Mouse (Mus musculus): ENCODE results near the gene Cldn3. TPM values are rescaled to one million over a fixed set of nuclear protein-coding genes. Genes with fewer than 3 reads are reported as not detected.

Cldn3 gene
- polyA plus RNA-seq, 3 experiments from 2014 or later, result not detected

DNA sequence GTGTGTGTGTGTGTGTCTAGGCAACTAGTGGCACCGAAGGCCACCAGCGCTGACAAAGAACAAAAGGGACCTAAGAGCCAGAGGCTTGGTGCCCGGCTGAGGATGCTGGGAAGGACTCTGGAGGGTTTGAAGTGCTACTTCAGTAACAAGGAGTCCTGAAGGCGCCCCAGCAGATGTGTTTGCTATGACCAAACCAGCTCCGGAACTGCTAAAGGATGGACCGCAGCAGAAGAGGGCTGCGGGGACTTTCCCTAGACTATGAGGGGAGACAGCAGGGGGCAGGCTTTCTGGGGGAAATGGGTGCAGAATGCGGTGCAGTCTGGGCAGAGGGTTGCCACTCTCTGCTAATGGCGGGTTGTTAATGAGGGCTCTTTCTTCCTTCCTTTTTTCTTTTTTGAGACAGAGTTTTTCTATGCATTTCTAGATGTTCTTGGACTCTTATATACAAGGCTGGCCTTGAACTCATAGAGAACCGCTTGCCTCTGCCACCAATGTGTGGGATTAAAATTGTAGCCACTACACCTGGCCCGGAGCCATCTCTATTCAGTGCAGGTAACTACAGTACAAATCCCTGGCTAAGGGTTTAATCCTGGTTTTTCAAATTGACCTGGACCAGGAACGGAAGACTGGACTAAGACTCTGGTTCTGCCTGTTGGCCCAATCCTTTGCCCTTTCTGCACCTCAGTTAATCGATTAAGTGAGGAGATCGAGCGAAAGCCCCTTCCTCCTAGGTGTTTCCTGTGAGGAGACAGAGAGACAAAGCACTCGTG lies 22.0 kb downstream of the Cldn3 start:
- ATAC-seq, result no peak

DNA sequence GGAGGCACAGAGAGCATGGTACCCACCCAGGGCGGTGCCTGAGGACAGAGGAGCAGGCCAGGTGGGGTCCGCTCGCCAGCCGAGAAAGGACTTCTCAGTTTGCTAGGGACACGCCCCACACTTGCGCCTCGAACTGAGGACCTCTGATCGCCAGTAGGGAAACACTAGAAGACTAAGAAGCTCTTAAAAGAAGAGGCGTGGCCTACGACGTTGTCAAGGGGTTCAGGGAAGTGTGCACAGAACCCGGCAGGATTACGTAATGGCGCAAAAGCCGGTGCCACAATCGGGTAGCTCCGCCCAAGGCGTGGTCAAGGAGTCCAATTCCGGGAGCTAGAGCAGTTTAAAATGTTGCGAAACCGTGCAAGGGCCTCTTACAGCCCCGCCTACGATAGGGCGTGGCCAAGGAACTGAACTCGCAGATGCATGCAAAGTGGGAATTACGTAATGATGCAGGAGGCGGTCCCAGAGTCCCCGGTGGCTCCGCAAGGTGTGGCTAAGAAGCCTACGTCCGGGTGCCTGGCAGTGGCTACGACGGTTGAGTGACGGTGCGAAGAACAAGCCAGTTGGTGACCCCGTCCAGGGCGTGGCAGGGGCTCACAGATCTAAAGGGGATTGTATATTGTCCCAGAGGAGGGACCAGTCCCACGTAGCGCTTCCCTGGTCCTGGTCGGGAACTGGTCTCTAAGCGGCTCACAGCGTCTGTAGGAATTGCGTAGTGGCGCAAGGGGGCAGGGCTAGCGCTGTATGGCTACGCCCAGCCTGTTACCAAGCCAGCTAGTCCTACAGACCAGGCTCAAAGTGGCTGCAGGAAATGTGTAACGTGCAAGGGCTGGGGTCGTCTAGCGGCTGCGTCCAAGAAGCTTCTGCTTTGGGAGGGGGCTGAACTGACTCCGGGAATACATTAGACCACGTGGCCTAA lies 22.9 kb downstream of the Cldn3 start, which contains the start of gene Abhd11:
Gene Abhd11, plus strand, starts transcription at position 482 of the 919 bp plus-strand sequence.
- ATAC-seq, result peak; percentile 83

DNA sequence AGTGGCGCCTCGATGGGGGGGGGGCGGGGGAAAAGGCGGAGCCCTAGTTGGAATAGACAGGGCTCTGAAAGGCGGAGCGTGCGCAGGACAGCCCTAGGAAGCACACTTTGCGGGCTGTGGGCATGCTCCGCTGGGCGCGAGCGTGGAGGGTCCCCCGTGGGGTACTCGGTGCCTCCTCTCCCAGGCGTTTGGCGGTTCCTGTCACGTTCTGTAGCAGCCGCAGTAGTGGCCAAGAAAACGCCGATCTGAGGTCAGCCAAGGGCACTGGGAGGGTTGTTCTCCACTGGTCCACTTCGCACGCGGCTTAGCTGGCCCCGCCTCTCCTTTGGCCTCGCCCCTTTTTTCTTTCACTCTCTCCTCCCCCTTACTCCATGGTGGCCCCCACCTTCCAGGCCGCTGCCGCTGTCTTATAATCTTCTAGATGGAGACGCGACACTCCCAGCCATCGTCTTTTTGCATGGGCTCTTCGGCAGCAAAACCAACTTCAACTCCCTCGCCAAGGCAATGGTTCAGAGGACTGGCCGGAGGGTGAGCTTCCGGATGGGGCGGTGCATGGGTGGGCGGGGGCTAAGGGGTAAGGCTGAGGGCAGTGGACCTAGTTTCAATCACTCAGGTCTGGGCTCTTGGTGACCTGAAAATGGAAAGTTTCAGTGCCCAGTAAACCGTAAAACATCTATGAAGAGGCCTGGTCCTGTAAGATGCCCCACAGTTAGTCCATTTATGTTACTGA lies 23.7 kb downstream of the Cldn3 start:
- peak; percentile 52 for ATAC-seq

DNA sequence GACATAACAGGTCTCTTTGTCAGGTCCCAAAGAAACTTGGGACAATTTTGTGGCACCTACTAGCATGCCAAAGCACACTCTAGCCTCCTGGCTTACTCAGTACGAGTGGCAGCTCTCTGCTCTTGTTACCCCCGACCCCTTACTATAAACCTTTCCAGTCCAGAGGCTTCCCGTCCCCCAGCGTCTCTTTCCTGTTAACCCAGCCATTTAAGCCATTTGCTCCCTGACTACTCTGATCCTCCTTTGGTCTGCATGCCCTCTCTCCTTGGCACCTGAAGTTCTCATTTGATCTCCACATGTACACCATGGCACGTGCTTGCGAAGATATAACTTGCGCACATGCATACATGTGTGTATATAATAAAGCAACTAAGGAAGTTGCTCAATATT lies 24.3 kb downstream of the Cldn3 start:
- ATAC-seq, result no peak

DNA sequence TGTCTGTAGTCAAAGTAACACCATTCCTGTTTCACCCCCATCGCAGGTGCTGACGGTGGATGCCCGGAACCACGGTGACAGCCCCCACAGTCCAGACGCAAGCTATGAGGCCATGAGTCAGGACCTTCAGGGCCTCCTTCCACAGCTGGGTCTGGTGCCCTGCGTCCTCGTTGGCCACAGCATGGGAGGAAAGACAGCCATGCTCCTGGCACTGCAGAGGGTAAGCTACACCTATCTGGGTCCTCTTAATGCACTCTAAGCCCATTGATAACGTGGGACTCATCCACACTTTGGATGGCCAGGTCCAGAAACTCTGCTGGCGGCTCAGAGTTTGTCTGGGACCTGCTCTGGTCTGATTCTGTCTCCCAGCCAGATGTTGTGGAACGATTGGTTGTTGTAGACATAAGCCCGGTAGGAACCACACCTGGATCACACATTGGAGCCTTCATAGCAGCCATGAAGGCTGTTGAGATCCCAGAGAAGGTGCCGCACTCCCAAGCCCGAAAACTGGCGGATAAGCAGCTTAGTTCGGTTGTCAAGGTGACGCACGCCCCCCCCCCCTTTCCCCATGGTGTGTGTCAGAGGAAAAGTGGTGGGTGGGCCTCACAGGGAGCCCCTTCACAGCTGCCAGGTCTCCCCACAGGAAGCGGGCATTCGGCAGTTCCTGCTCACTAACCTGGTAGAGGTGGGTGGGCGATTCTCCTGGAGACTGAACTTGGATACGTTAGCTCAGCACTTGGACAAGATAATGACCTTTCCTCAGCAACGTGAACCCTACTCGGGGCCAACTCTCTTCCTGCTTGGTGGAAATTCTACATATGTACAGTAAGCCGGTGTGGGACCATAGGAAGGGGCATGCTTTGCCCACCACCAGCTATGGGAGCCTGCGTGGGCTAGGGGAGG lies 25.1 kb downstream of the Cldn3 start:
- ATAC-seq, result no peak

DNA sequence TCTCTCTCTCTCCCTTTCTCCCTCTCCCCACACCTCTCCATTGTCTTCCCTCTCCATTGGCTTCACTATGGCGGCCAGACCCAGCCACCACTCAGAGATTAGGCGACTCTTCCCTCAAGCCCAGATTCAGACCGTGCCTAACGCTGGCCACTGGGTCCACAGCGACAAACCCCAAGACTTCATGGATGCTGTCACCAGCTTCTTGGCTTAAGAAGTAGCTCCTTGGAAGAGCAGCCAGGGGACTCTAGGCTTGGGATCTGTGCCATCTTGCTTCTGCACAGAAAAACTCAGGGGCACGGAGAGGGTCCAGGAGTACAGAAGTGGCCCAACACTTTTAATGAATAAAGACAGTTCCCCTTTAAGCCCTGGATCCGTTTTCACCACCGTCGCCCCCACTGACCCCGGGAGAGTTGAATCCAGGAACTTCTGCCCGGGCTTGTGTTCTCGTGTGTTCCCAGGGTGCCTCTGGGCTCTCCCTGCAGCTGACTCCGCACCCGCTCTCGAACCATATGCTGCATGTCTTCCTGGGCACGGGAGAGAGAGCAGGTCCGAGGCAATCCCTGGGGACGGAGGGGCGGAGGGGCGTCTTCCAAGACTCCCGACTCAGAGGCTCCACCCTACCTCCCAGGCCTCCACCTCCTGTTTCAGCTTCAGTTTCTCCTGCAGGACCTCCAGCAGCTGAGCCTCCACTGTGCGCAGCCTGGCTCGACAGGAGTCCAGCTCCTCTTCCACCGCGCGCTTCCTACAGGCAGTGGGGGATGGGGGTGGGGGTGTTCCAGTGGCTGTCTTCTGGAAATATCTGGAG lies 26.0 kb downstream of the Cldn3 start:
- no peak for ATAC-seq

DNA sequence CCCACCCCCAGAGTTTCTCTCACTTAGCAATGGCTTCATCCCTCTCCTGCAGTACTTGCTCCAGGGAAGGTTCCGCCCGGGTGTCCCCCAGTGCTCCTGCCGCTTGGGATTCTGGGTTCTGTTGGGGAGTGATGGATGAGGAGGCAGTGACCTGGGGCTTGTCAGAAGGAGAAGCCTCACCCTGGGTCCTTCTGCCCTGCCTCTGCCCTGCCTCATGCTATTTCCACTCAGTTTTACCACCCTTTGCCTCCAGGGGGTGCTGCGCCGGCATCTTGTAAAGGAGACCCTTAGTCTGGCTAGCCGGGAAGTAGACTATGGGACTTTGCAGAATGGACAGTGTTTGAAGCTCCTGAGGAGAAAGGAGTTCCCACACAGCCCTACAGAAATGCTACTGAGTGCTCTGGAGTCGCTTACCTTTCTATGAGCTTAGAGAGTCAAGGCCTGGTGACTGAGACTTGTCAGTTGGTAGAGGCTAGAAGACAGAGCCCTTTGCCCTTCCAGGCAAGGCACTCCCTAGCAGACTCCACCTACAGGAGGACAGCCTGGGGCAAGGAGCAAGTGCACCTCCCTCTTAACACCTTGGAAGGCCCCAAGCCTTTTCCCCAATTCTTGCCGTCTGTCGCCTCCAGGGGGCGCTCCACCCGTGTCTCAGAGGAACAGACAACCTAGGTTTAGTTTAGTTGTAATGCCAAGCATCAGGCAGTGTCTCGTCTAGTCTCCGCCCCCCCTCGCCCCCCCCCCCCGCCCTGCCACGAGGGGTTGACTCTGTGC lies 26.8 kb downstream of the Cldn3 start:
- no peak for ATAC-seq

DNA sequence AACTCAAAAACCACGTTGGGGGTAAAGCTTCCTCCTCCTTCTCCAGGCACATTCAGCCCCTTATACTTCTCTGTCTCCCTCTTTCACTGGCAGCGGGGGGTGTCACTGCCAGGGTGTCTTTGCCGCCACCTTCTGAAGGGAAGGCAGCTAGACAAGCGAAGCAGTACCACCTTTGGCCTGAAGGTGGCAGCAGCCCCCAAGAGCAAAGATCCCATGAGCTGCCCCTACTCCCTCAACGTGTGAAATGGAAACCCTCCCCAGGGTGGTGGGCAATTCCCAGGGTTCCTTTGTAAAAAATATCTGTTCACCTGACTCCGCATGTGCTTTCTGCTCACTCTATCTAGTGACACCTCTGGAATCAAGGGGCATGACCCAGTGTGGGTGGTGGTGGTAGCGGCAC lies 29.5 kb downstream of the Cldn3 start:
- ATAC-seq, result peak; percentile 73

DNA sequence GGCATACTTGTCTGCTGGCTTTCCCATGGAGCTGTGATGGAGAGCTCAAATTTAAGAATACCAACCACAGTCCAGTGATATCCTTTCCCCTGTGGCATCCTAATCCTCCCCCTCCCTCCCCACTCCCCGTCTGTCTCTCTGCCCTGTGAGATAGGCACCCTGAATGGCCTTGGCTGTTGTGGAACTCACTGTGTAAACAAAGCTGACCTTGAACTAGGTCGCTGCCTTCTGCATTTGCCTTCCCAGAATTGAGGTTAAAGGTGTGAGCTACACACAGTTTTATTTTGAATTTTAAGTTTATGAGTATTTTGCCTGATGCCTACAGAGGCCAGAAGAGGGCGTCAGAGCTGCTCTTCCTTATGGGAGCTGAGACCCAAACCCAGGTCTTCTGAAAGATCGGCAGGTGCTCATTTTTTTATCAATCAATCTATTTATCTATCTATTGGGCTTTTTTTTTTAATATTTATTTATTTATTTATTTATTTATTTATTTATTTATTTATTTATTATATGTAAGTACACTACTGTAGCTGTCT lies 30.3 kb downstream of the Cldn3 start:
- ATAC-seq, result no peak

DNA sequence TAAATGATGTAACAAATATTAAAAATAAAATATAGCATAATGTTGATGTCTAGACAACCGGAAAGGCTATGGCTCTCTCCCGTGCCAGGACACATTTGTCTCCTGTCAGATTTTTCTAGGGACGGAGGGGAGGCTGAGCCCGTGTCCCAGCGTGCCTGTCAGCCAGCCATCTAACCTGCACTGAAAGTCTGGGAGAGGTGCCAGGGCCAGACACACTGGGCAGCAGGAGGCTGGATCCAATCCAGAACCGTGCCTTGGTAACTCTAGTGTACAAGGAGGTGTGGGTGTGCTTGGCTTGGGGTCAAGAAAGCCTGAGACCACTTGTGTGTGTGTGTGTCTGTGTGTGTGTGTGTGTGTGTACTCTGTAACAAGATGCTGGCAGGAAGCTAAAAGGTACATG lies 35.8 kb downstream of the Cldn3 start:
- no peak for ATAC-seq

DNA sequence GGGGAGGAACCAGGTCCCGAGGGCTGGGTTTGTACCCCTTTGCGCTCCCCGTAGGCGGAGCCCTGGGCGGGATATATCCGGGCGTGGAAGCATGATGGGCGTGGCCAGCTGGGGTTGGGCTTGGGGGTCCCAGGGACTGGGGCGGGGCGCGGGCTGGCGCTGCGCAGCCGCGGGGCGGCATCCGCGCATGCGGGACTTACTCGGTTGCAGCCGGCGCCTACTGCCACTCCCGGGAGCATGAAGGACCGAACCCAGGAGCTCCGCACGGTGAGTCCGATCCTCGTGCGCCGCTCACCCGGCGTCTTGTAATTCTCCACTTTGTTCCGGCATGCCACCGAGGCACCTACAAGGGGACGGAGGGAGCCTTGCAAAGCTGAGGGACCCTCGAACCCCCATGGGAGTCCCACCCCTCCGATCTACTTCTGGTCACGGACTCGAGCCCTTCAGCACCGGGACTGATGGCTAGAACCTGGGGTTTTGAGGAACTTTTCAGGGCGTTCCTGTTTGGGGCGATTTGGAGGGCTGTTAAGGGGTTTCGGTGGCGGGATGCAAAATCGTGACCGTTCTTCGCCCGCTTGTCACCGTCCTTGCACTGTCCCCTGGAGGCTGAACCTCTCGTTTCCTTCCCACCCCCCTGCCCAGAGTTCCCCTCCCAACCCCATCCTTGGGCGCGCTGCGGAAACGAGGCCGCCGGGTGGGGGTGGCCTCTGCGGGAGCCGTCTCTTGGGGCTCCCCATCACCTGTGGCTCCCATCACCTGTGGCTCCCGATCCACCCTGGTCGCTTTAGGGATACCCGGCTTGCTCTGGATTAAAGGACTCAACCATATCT lies 37.5 kb downstream of the Cldn3 start, which contains the start of gene Stx1a:
Gene Stx1a, plus strand, starts transcription at position 139 of the 830 bp plus-strand sequence.
- ATAC-seq, result peak; percentile 44

DNA sequence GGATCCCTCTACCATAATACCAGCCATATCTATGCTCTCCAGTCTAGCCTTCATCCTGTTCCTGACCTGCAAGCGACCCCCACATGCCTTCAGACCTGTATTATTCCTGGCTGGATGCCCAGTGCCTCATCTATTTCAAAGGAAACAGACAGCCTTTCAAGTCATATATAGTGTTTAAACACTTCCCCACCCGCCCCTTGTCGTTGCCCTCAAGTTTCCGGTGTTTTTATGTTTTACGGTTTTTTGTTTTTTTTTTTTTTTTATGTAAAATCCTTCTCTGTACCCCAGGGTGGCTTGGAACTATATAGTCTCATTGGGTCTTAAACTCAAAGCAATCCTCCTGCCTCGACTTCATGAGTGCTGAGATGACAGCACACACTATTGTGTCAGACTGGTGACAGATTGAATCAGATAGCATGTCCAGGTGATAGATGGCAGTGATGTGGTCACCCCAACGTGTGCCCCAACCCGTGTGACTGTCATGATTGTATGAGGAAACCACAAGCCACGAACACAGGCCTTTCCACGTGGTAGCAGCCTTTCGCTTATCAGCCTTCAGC lies 38.7 kb downstream of the Cldn3 start:
- peak; percentile 77 for ATAC-seq

DNA sequence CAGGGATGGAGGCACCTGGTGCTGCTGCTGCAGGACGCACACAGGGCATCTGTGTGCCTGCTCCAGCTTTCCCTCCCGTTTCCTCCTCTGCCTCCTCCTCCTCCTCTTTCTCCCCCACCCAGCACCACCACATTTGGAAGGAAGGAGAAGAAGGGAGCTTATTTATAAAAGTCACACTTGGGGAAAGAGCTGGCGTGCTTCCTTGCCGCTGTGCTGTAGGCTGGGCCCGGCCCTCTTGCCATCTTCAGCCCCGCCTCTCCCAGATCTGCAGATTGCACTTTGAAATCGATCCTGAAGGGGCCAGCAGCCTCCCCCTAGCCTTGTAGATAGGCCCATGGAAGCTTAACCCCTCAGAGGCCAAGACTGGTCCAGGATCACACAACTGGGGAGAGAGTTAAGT lies 39.9 kb downstream of the Cldn3 start:
- ATAC-seq, result no peak

DNA sequence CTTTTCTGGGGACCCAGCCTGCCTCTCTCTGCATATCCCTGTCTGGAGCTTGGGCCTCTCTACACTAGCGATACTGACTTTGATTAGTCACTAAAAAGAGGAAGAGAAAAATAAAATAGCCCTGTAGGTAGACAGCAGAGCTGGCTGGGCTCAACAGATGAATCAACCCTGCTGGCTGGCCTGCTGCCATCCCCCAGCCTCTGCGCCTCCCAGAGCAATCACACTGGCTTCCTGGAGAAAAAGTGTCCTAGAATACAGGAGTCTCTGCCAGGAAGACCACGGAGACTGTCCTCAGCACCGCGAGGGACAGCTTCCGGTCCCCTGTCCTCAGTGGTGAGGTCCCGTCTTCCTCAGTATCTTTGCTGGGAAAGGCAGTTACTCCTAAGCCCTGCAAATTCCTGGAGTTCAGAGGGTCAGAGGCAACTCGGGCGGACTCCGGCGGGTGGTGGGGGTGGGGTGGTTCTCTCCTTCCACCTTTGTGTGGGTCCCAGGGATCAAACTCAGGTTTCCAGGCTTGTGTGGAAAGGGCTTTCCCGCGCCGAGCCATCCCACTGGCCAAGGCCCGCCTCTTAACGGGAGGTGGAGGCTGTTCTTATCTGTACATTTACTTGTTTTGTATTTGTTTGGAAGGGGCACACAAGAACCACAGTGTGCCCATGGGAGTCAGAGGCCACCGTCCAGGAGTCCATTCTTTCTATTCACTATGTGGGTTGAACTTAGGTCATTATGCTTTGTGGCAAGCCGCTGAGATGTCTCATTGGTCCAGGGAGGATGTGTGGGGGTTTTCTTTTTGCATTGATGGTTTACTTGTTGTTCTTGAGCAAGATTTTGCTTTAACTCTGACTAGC lies 43.2 kb downstream of the Cldn3 start:
- ATAC-seq, result no peak

DNA sequence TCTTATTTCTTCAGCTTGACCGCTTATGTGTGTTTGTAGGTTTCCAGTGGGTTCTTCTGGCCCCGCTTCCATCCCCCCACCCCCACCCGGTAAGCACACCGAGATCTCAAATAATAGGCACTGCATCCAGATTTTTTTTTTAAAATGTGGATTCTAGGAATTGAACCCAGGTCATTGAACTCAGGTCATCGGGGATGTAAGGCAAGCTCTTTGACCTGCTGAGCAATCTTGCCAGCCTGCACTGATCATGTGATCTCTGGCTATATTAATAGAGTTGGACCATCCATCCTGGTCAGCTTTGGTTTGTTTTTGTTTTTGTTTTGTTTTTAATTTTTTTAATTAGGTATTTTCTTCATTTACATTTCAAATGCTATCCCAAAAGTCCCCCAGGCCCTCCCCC lies 46.6 kb downstream of the Cldn3 start:
- ATAC-seq, result no peak

DNA sequence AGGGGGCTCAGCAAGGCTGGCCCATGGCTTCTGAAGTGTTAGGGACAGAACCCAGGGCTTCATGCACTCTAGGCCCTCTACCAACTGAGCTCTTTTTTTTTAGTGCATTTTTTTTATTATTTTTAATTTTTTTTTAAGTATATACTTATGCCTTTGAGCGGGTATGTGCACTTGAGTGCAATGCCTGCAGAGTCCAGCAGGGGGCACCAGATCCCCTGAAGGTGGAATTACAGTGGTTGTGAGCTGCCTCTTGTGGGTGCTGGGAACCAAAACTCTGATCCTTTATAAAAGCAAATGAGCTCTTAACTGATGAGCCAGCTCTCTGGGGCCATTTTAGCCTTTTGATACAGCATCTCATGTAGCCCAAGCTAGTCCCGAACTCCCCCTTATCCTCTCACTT lies 48.6 kb downstream of the Cldn3 start:
- no peak for ATAC-seq

DNA sequence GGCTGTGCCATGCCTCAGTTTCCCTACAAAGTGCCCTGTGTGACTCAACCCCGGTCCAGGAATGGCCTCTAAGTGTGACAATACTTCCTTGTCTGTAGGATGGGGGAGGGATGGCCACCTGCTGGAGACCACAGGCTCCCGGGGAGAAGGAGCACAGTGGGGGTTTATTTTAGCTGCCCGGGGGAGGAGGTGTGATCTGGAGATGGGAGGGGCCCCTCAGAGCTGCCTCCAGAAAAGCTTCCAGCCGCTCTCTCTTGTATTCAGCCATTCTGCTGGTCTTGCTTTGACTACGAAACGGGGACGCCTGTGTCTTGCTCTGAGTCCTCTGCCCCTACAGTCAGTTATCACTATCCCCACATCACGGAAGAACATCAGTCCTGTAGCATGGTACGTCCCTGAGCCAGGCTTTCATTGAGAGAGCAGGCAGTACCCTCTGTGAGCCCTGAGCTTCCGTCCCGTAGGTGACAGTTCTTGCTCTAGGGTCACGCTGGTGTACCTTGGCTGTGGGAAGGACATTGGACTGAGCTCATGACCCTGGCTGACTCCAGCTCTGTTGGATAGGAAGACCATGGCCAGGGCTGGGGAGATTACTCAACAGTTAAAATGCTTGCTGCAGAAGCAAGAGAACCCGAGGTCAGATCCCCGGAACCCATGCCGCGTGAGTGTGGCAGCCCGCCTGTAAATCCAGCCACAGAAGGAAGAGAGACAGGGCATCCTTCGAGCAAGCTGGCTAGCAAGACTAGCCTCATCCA lies 49.8 kb downstream of the Cldn3 start:
- no peak for ATAC-seq
